Comparison of ENCODE assay signal across 8 mouse cellular contexts in genomic region chr11:60301588-60302208, GRCm38 (mm10). TPM values are rescaled to one million over a fixed set of nuclear protein-coding genes. Genes with fewer than 3 reads are reported as not detected.
A peak's percentile ranks its signal among the peaks of the same experiment; 100 is the strongest.
DNase-seq lines count a peak whose midpoint lies in the region; ATAC-seq and TF ChIP-seq lines count a peak whose summit lies in the region.

No protein-coding gene starts in this region.

- H3K27ac ChIP-seq in lung, postnatal 0 days (ENCODE audit: low read length) = no peak overlapping the region; the same call in 1 of the 2 replicates
- H3K27ac ChIP-seq in forebrain, embryonic 12.5 days = peak overlapping the region; percentile 80
- H3K27ac ChIP-seq in limb, embryonic 12.5 days = peak overlapping the region; percentile 68

- no peak for TF ChIP-seq CTCF in lung, postnatal 0 days (IDR thresholded peaks at IDR 0.05)

- peaks cover 6% of the 10 kb centered on the region; the same call in 1 of the 2 replicates for H3K4me1 ChIP-seq in lung, postnatal 0 days (ENCODE audit: insufficient read depth, low read depth, low read length)
- peaks cover 39% of the 10 kb centered on the region for H3K4me1 ChIP-seq in forebrain, embryonic 12.5 days
- H3K4me1 ChIP-seq in limb, embryonic 12.5 days (replicated peaks) = peaks cover 27% of the 10 kb centered on the region

- no peaks in the 10 kb centered on the region for H3K9me3 ChIP-seq in lung, postnatal 0 days (ENCODE audit: low read length)
- H3K9me3 ChIP-seq in forebrain, embryonic 12.5 days = no peaks in the 10 kb centered on the region
- H3K9me3 ChIP-seq in limb, embryonic 12.5 days = no peaks in the 10 kb centered on the region

- H3K4me3 ChIP-seq in lung, postnatal 0 days (ENCODE audit: low read depth, low read length) = no peak overlapping the region
- H3K4me3 ChIP-seq in forebrain, embryonic 12.5 days (replicated peaks) = no peak overlapping the region
- H3K4me3 ChIP-seq in limb, embryonic 12.5 days (replicated peaks) = no peak overlapping the region

- intact Hi-C loops in left cerebral cortex, postnatal 10 days (cut with DNase I) = no loop called here

- no peak for TF ChIP-seq EP300 in lung, postnatal 0 days (IDR thresholded peaks at IDR 0.05)

- WGBS in lung, postnatal 0 days = 51% methylated on average over 5 of the region's 5 CpGs
- WGBS in forebrain, embryonic 12.5 days = 23% methylated on average over 5 of the region's 5 CpGs
- 38% methylated on average over 5 of the region's 5 CpGs for WGBS in limb, embryonic 12.5 days

- no peak for DNase-seq in lung, postnatal 0 days (ENCODE audit: low spot score)
- no peak for DNase-seq in lung, postnatal 25 days (ENCODE audit: low spot score)
- DNase-seq in splenic B cell, adult 2 months (ENCODE audit: low read depth, low spot score) = peak; percentile 24
- DNase-seq in adrenal gland, adult (ENCODE audit: inconsistent age in 2 of 2, low spot score in 1 of 2) = no peak
- no peak for DNase-seq in left cerebral cortex, postnatal 10 days (ENCODE audit: extremely low spot score in 1 of 2, low spot score in 2 of 2)
- DNase-seq in left cerebral cortex, adult 8-10 months (ENCODE audit: low spot score in 2 of 2) = no peak

- peak; percentile 49 for ATAC-seq in lung, postnatal 0 days
- ATAC-seq in forebrain, embryonic 12.5 days (ENCODE audit: low FRiP score) = peak; percentile 36; the same call in 1 of the 2 replicates
- ATAC-seq in limb, embryonic 12.5 days (ENCODE audit: insufficient number of reproducible peaks, insufficient read depth, low FRiP score, low TSS enrichment, low read depth) = no peak

- no peaks in the 10 kb centered on the region for H3K27me3 ChIP-seq in lung, postnatal 0 days (replicated peaks; ENCODE audit: insufficient read depth, low read length)
- no peaks in the 10 kb centered on the region for H3K27me3 ChIP-seq in forebrain, embryonic 12.5 days
- no peaks in the 10 kb centered on the region for H3K27me3 ChIP-seq in limb, embryonic 12.5 days
- no peaks in the 10 kb centered on the region for H3K27me3 ChIP-seq in splenic B cell, adult 2 months (ENCODE audit: control insufficient read depth, insufficient read depth, low read length, poor library complexity, severe bottlenecking)

- H3K4me2 ChIP-seq in lung, postnatal 0 days (replicated peaks; ENCODE audit: low read depth, low read length) = no peak overlapping the region
- H3K4me2 ChIP-seq in forebrain, embryonic 12.5 days = peak overlapping the region; percentile 1; the same call in 1 of the 2 replicates
- H3K4me2 ChIP-seq in limb, embryonic 12.5 days = no peak overlapping the region

- no peaks in the 10 kb centered on the region for H3K36me3 ChIP-seq in lung, postnatal 0 days (ENCODE audit: insufficient read depth, low read length)
- H3K36me3 ChIP-seq in forebrain, embryonic 12.5 days (replicated peaks) = no peaks in the 10 kb centered on the region
- no peaks in the 10 kb centered on the region for H3K36me3 ChIP-seq in limb, embryonic 12.5 days
- no peaks in the 10 kb centered on the region for H3K36me3 ChIP-seq in splenic B cell, adult 2 months (ENCODE audit: control insufficient read depth, insufficient read depth, low read length, poor library complexity, severe bottlenecking)

- H3K9ac ChIP-seq in lung, postnatal 0 days (replicated peaks; ENCODE audit: low read depth) = no peak overlapping the region
- peak overlapping the region; percentile 33 for H3K9ac ChIP-seq in forebrain, embryonic 12.5 days
- 0 out of 2 replicates have a peak overlapping the region, but pooled peaks have one; percentile 8 for H3K9ac ChIP-seq in limb, embryonic 12.5 days (replicated peaks)

RNA-seq across cellular contexts. Expression of gene Tom1l2, which starts 51.0 kb away (rescaled TPM):
- polyA plus RNA-seq in lung, postnatal 0 days (2015; fragmentation: Nextera tagmentation; extraction: Ambion mirVana) = 19.1 and 19.7 TPM in 2 replicates
- 31.3 and 32.6 TPM in 2 replicates for polyA plus RNA-seq in forebrain, embryonic 12.5 days (2016; fragmentation: Nextera tagmentation; extraction: Ambion mirVana)
- polyA plus RNA-seq in limb, embryonic 12.5 days (2016; fragmentation: Nextera tagmentation; extraction: Ambion mirVana) = 21.6 and 24.3 TPM in 2 replicates
- 100 to 1,000 TPM; 132 to 133 TPM for total RNA-seq in left cerebral cortex, postnatal 10 days (2021)
- total RNA-seq in left cerebral cortex, adult 8-10 months (2022) = 100 to 1,000 TPM; 205 to 222 (median 215) TPM

RNA-seq across cellular contexts. Expression of gene Drc3, which starts 51.4 kb away (rescaled TPM):
- polyA plus RNA-seq in lung, postnatal 0 days (2015; fragmentation: Nextera tagmentation; extraction: Ambion mirVana) = 16.8 and 18.0 TPM in 2 replicates
- polyA plus RNA-seq in forebrain, embryonic 12.5 days (2016; fragmentation: Nextera tagmentation; extraction: Ambion mirVana) = 3.0 and 3.2 TPM in 2 replicates
- 2.1 and 2.9 TPM in 2 replicates for polyA plus RNA-seq in limb, embryonic 12.5 days (2016; fragmentation: Nextera tagmentation; extraction: Ambion mirVana)
- total RNA-seq in left cerebral cortex, postnatal 10 days (2021) = 1 to 10 TPM; 5.2 to 7.3 TPM
- total RNA-seq in left cerebral cortex, adult 8-10 months (2022) = 10 to 100 TPM in 1 of 4 experiments, 1 to 10 TPM in 3; 8.6 to 12.8 (median 9.3) TPM
